Mouse (Mus musculus) ES-E14 (cell line): ENCODE measurements around the gene Phgr1. TPM values are rescaled to one million over a fixed set of nuclear protein-coding genes. Genes with fewer than 3 reads are reported as not detected.

ENCODE experiments used
- DNase-seq: peaks from one replicate; pipeline ENCODE4 v3.0.0-alpha.2; 2013; ENCODE audit warnings: low read depth, low spot score
- H3K27ac ChIP-seq: 2 replicates; pipeline ENCODE4 v1.5.1; 2012; ENCODE audit warnings: low read depth, mild to moderate bottlenecking, low read length, moderate library complexity, mixed read lengths; ENCODE audit not compliant: poor library complexity, insufficient read depth, severe bottlenecking
- H3K36me3 ChIP-seq: 2 replicates; pipeline ENCODE4 v1.6.1; 2012; ENCODE audit warnings: mild to moderate bottlenecking, low read length, moderate library complexity, mixed read lengths; ENCODE audit not compliant: control insufficient read depth, poor library complexity, insufficient read depth, severe bottlenecking
- H3K4me1 ChIP-seq, 2 experiments: fragments of 150-350 bp in 1 of 2; sonication (generic) in 1 of 2; 2 replicates each; pipeline ENCODE4 v1.6.1; 2012; ENCODE audit warnings: low read length in 2 of 2, mild to moderate bottlenecking in 1 of 2, mixed read lengths in 1 of 2; ENCODE audit not compliant: control insufficient read depth in 2 of 2, insufficient read depth in 2 of 2, poor library complexity in 1 of 2
- H3K4me3 ChIP-seq, 2 experiments: fragments of 150-350 bp in 1 of 2; sonication (generic) in 1 of 2; 2 replicates each; pipeline ENCODE4 v1.5.1; 2012; ENCODE audit warnings: low read length in 2 of 2, low read depth in 1 of 2, mild to moderate bottlenecking in 1 of 2, mixed read lengths in 1 of 2; ENCODE audit not compliant: insufficient read depth in 1 of 2, poor library complexity in 1 of 2, severe bottlenecking in 1 of 2
- H3K9ac ChIP-seq: 2 replicates; pipeline ENCODE4 v1.6.1; 2012; ENCODE audit warnings: low read depth, mild to moderate bottlenecking, low read length, mixed read lengths; ENCODE audit not compliant: poor library complexity, insufficient read depth, severe bottlenecking
- H3K9me3 ChIP-seq: fragments of 150-350 bp; sonication (generic); 2 replicates; pipeline ENCODE4 v1.6.1; 2012; ENCODE audit warnings: low read depth, mild to moderate bottlenecking, low read length; ENCODE audit not compliant: control insufficient read depth, insufficient read depth
- CHD2 ChIP-seq: IDR thresholded peaks from 2 replicates; pipeline ENCODE4 v1.6.1; 2014; ENCODE audit warnings: mild to moderate bottlenecking, low read depth, low read length, inconsistent platforms
- HCFC1 ChIP-seq: IDR thresholded peaks from 2 replicates; pipeline ENCODE4 v1.6.1; 2012; ENCODE audit warnings: low read length, inconsistent platforms, borderline replicate concordance; ENCODE audit not compliant: insufficient read depth
- MAFK ChIP-seq: IDR thresholded peaks from 2 replicates; pipeline ENCODE4 v1.6.1; 2014; ENCODE audit warnings: mild to moderate bottlenecking, low read depth, low read length, inconsistent platforms; ENCODE audit not compliant: insufficient read depth
- ZC3H11A ChIP-seq: IDR thresholded peaks from 2 replicates; pipeline ENCODE4 v1.6.1; 2012; ENCODE audit warnings: low read depth, mild to moderate bottlenecking, inconsistent platforms, low read length, borderline replicate concordance
- ZNF384 ChIP-seq: IDR thresholded peaks from 2 replicates; pipeline ENCODE4 v1.6.1; 2012; ENCODE audit warnings: low read depth, low read length, inconsistent platforms
- in situ Hi-C, 2 experiments: fragments of 600-800 bp; cut with MboI; formaldehyde crosslinking; loops; one replicate each; pipeline ENCODE4 v1.15.1; 2025; ENCODE audit warnings: low sequenced_read_pairs in 2 of 2, inconsistent platforms in 1 of 2; ENCODE audit not compliant: unreplicated experiment in 2 of 2
- total RNA-seq: library from RNA; depleted of rRNA; stranded (reverse); fragments of 300-350 nt; gene quantifications from 2 replicates; pipeline ENCODE4 v1.2.3, GENCODE M21; 2012

Phgr1 gene
- total RNA-seq, 1 experiment = not detected

DNA sequence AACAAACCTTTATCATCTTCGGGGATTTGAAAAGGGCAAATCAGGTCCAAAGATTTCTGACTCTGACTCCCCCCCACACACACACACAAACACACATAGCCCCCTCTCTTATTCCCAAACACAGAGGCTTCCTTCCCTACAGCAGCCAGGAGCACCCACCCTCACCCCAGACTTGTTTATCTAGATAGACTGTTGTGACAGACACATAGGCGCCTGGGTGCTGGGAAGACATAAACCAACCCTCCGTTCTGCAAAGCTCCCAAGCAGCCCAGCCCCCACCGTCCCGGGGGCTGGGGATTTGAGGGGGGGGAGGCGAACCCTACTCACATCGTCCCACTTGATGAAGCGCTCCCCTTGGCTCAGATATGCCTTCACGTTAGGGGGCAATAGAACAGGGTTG is 44.7 kb upstream of the Phgr1 start:
- in situ Hi-C loops = no loop called here
- no peak for TF ChIP-seq ZC3H11A
- no peak for TF ChIP-seq MAFK
- TF ChIP-seq HCFC1 = no peak
- TF ChIP-seq ZNF384 = no peak
- TF ChIP-seq CHD2 = no peak
- Histone ChIP-seq H3K4me3 (no peak overlapping the region), H3K9ac (no peak overlapping the region), H3K36me3 (no peaks in the 10 kb centered on the region), H3K9me3 (no peaks in the 10 kb centered on the region), H3K4me1 (peaks cover 0 to 4% of the 10 kb centered on the region in 2 experiments; a peak in 1 of 4 replicates), H3K27ac (no peak overlapping the region)
- no peak for DNase-seq

DNA sequence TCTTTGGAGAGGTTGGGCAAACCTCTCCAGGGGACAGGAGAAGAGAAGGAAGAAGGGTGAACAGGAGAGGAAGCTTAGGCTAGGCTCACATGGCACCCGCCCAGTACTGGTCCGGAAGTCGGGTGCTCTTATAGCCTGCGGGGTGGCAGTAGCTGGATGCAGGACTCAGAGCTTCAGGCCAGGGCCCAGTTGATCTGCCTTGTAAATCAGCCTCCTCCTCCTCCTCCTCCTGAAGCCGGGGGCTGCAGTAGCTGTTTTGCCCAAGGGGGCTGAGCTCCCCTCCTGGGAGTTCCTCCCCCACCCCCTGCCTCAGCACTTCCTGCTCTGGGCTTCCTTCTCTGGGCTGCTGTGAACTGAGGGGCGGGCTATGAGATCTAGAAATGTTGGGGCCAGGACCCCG is 44.2 kb upstream of the Phgr1 start, which contains the start of gene Plcb2:
Plcb2 (minus strand) TSS at position 102 of the 400 bp plus-strand sequence.
- Histone ChIP-seq H3K4me1 (peaks cover 0 to 4% of the 10 kb centered on the region in 2 experiments; a peak in 1 of 4 replicates), H3K9me3 (no peaks in the 10 kb centered on the region), H3K36me3 (no peaks in the 10 kb centered on the region), H3K4me3 (no peak within 1 kb of the TSS), H3K27ac (no peak within 1 kb of the TSS), H3K9ac (no peak within 1 kb of the TSS)
- no peak for TF ChIP-seq ZC3H11A
- TF ChIP-seq ZNF384 = no peak
- no peak for TF ChIP-seq MAFK
- TF ChIP-seq HCFC1 = no peak
- DNase-seq = no peak
- in situ Hi-C loops = no loop called here

DNA sequence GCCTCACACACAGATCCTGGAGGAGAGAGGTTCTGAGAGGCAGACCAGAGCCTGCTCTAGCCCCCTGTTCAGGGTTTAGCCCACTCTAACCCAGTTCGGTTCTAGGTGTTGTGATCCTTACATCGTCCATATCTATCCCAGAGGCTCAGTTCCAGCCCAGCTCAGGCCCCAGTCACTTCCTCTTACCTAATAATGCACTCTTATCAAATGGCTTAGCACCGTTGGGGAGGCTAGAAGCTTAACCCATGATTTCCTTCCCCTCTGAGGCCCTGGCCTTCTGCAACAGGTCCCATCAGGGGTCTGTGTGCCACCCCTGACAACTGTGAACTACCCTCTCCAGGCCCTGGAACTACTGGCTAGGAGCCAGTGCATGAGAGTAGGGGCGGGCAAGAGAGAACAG is 43.4 kb upstream of the Phgr1 start:
- Histone ChIP-seq H3K4me3 (no peak overlapping the region), H3K4me1 (peaks cover 0 to 4% of the 10 kb centered on the region in 2 experiments; a peak in 1 of 4 replicates), H3K9me3 (no peaks in the 10 kb centered on the region), H3K27ac (no peak overlapping the region), H3K9ac (no peak overlapping the region), H3K36me3 (no peaks in the 10 kb centered on the region)
- in situ Hi-C loops = no loop called here
- TF ChIP-seq CHD2 (no peak), ZC3H11A (no peak)
- DNase-seq = no peak

DNA sequence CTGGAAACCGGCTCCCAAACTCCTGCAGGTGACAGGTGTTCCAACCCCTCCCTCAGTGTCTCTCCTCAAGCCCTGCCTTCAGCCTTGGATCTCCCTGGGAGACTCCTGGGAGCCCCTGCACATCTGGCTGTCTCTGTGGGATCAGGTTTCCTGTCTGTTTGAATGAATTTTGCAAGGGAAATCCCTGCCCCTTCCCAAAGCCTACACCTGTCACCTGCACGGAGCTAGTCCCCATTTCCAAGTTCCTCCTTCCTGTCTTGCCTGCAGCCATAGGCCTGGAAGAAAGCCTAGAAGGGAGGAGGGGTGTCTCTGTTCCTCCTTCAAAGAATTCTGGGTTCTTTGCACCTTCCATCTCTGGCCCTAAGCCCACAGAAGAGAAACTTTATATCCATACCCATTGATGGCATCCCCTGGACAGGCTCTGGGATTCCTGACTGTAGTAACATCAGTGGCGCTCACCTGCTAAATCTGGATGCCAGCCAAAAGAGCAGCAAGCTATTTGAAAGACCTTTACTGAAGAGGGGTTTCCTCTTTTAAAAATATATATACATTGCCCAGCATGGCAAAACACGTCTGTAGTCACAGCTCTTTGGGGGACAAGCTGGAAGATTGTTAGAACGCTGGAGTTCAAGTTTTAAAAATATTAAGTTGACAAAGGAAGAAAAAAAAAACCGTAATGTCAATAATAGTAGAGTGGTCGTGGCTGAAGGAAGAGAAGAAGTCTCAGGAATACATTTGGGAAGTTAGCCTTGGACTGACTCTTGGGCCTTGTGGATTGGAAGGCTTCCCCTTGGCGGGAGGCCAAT is 42.5 kb upstream of the Phgr1 start:
- H3K4me3 ChIP-seq = no peak overlapping the region
- H3K27ac ChIP-seq = no peak overlapping the region
- in situ Hi-C loops = no loop called here
- no peak for DNase-seq
- H3K36me3 ChIP-seq = no peaks in the 10 kb centered on the region
- H3K9me3 ChIP-seq = no peaks in the 10 kb centered on the region
- TF ChIP-seq ZNF384 (no peak), CHD2 (no peak), MAFK (no peak), HCFC1 (no peak), ZC3H11A (no peak)
- H3K9ac ChIP-seq = no peak overlapping the region
- H3K4me1 ChIP-seq = peaks cover 0 to 4% of the 10 kb centered on the region in 2 experiments; a peak in 1 of 4 replicates

DNA sequence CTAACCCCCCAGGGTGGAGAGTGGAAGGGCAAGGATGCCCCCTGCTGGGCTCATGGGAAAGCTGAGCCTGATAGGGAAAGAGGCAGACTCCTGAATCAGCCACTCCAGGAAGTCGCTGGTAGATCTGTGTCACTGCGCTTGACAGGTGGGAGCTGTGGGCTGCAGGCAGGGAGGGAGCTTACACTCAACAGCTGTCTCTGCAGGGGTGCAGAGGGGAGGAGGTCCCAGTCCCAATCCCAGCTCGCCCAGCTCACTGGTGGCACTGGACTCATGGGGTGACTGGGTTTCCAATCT is 42.0 kb upstream of the Phgr1 start:
- TF ChIP-seq MAFK (no peak), ZC3H11A (0 out of 2 replicates have a peak, but pooled peaks have one; percentile 19)
- in situ Hi-C loops = no loop called here
- no peak for DNase-seq
- Histone ChIP-seq H3K9ac (no peak overlapping the region), H3K9me3 (no peaks in the 10 kb centered on the region), H3K36me3 (no peaks in the 10 kb centered on the region), H3K27ac (no peak overlapping the region), H3K4me3 (no peak overlapping the region), H3K4me1 (peaks cover 0 to 4% of the 10 kb centered on the region in 2 experiments; a peak in 1 of 4 replicates)
